Comparison of ENCODE assay signal across 10 mouse cellular contexts in the genomic region with DNA sequence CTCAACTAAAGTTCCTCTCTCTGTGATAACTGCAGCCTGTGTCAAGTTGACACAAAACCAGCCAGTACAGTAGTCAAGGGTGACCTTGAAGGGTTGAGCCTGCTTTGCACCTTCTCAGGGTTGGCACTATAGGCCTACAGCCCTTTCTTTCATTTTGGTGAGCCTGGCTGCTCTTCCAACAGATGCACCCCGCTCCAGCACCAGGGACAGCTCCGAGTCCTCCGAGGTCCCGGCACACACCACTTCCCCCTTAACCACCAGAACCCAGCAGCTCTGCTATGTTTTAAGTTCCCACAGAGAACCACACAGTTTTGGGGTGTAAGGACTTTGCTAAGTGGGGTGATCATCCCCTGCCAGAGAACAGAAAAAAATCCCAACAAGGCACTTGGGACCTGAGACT. TPM values are rescaled to one million over a fixed set of nuclear protein-coding genes. Genes with fewer than 3 reads are reported as not detected.
A peak's percentile ranks its signal among the peaks of the same experiment; 100 is the strongest.
DNase-seq lines count a peak whose midpoint lies in the region; ATAC-seq and TF ChIP-seq lines count a peak whose summit lies in the region.
"Had no signal": no experiment of that assay in that cellular context is flagged by ENCODE, and none has a peak within 500 bp of the region (broad histone marks: within the 10 kb centered on the region; RNA-seq: fewer than 3 reads in every experiment).

No protein-coding gene starts in this region.

- no peak for TF ChIP-seq CTCF in stomach, postnatal 0 days (IDR thresholded peaks at IDR 0.05; ENCODE audit: low read depth)

- no peak overlapping the region for H3K4me3 ChIP-seq in heart, embryonic 10.5 days
- H3K4me3 ChIP-seq in stomach, postnatal 0 days (ENCODE audit: low read depth, low read length) = no peak overlapping the region

- H3K36me3 ChIP-seq in heart, embryonic 10.5 days = no peaks in the 10 kb centered on the region
- H3K36me3 ChIP-seq in stomach, postnatal 0 days (ENCODE audit: control insufficient read depth, insufficient read depth, low read length) = no peaks in the 10 kb centered on the region

- WGBS in heart, embryonic 10.5 days = 12% methylated on average over 4 of the region's 4 CpGs
- 2% methylated on average over 4 of the region's 4 CpGs for WGBS in stomach, postnatal 0 days

- ATAC-seq in stomach, postnatal 0 days (ENCODE audit: low FRiP score, low TSS enrichment) = no peak
- ATAC-seq: CD4-positive, CD25-positive, alpha-beta regulatory T cell, adult 4 months had no signal

- no peaks in the 10 kb centered on the region for H3K27me3 ChIP-seq in heart, embryonic 10.5 days (ENCODE audit: insufficient read depth, poor library complexity, severe bottlenecking)
- no peaks in the 10 kb centered on the region for H3K27me3 ChIP-seq in stomach, postnatal 0 days (ENCODE audit: control insufficient read depth, insufficient read depth, low read length)

- peak; percentile 12 to 26 for DNase-seq in heart, postnatal 10 days
- no peak for DNase-seq in heart, embryonic 10.5 days (ENCODE audit: low spot score)
- peak; percentile 65 for DNase-seq in testis, postnatal 10 days (ENCODE audit: low spot score)
- DNase-seq in testis, postnatal 14 days (ENCODE audit: low spot score) = no peak
- peak; percentile 22 for DNase-seq in embryo, embryonic 9.5 days (ENCODE audit: extremely low spot score)
- DNase-seq in stomach, postnatal 0 days (ENCODE audit: low spot score) = peak; percentile 25
- no peak for DNase-seq in frontal cortex, adult 2 months (ENCODE audit: extremely low spot score in 1 of 2, low spot score in 1 of 2)
- DNase-seq in right cerebral cortex, postnatal 25 days = no peak

- H3K9me3 ChIP-seq in heart, embryonic 10.5 days = peaks cover 8% of the 10 kb centered on the region
- H3K9me3 ChIP-seq in stomach, postnatal 0 days (ENCODE audit: control insufficient read depth, low read length) = no peaks in the 10 kb centered on the region

- no peak for TF ChIP-seq EP300 in stomach, postnatal 0 days (optimal IDR thresholded peaks at IDR 0.05)

- H3K27ac ChIP-seq in heart, embryonic 10.5 days = no peak overlapping the region
- no peak overlapping the region for H3K27ac ChIP-seq in stomach, postnatal 0 days (replicated peaks)
- H3K27ac ChIP-seq: liver, embryonic 14.5 days had no signal

- H3K4me1 ChIP-seq in heart, embryonic 10.5 days = no peaks in the 10 kb centered on the region
- H3K4me1 ChIP-seq in stomach, postnatal 0 days (replicated peaks; ENCODE audit: control insufficient read depth, insufficient read depth) = no peaks in the 10 kb centered on the region

- no peak overlapping the region for H3K9ac ChIP-seq in stomach, postnatal 0 days (ENCODE audit: low read length)
- H3K9ac ChIP-seq: liver, embryonic 14.5 days had no signal

- intact Hi-C loops in heart, postnatal 10 days (cut with DNase I) = no loop called here

- H3K4me2 ChIP-seq in stomach, postnatal 0 days (replicated peaks; ENCODE audit: low read depth) = no peak overlapping the region

RNA-seq across cellular contexts. Expression of a gene that starts 27.8 kb away (rescaled TPM):
- under 1 TPM; 0.47 to 0.77 TPM for total RNA-seq in heart, postnatal 10 days (2021)
- 0.30 and 0.53 TPM in 2 replicates for polyA plus RNA-seq in heart, embryonic 10.5 days (2016; fragmentation: Nextera tagmentation; extraction: Ambion mirVana)
- polyA plus RNA-seq in stomach, postnatal 0 days (2015; fragmentation: Nextera tagmentation; extraction: Ambion mirVana) = 0.17 and 0.22 TPM in 2 replicates
- 5.4 and 7.2 TPM in 2 replicates for polyA plus RNA-seq in frontal cortex, adult 2 months (2012; rRNA removed)
- polyA plus RNA-seq: CD4-positive, CD25-positive, alpha-beta regulatory T cell, adult 4 months had no signal

RNA-seq across cellular contexts. Expression of a gene that starts 50.1 kb away (rescaled TPM):
- 10 to 100 TPM; 64.2 to 64.3 TPM for total RNA-seq in heart, postnatal 10 days (2021)
- 142 and 157 TPM in 2 replicates for polyA plus RNA-seq in heart, embryonic 10.5 days (2016; fragmentation: Nextera tagmentation; extraction: Ambion mirVana)
- polyA plus RNA-seq in stomach, postnatal 0 days (2015; fragmentation: Nextera tagmentation; extraction: Ambion mirVana) = 81.9 and 90.0 TPM in 2 replicates
- polyA plus RNA-seq in frontal cortex, adult 2 months (2012; rRNA removed) = 76.9 and 82.6 TPM in 2 replicates

Comparison
In these comparisons a context has a peak if more than half of its experiments do, and no peak if none do; other contexts are left out.
1. DNase-seq: peak in heart, postnatal 10 days (2 of 2), testis, postnatal 10 days (single experiment), embryo, embryonic 9.5 days (single experiment) and stomach, postnatal 0 days (single experiment); none in heart, embryonic 10.5 days (single experiment), testis, postnatal 14 days (single experiment), frontal cortex, adult 2 months (0 of 2) and right cerebral cortex, postnatal 25 days (single experiment).